Mouse (Mus musculus) heart, postnatal 0 days (tissue): Measurements from ENCODE around the gene Tprgl.

ENCODE experiments used
- CTCF ChIP-seq: IDR thresholded peaks from 2 replicates; pipeline ENCODE4 v1.5.1; 2016; ENCODE audit warnings: antibody characterized with exemption, control low read depth, low read depth
- EP300 ChIP-seq: IDR thresholded peaks from 2 replicates; pipeline ENCODE4 v1.6.1; 2016; ENCODE audit warnings: antibody characterized with exemption, low read depth

- TF ChIP-seq CTCF: no peak
- no peak for TF ChIP-seq EP300
Observed at GRCm38 (mm10) chr4:154171931-154172604, 11.6 kb upstream of the Tprgl start.
